Mouse (Mus musculus): Measurements from ENCODE around the gene Luc7l2. TPM values are rescaled to one million over a fixed set of nuclear protein-coding genes. Genes with fewer than 3 reads are reported as not detected.
"Not testable (repeated sequence)": the region's sequence is repeated elsewhere in the genome, so short reads cannot be mapped to it uniquely, and the experiment has no call there.

Gene Luc7l2
- total RNA-seq (2015), result 143 and 149 TPM in 2 replicates
- total RNA-seq (2017), result 159 and 180 TPM in 2 replicates

GRCm38 (mm10) chr6:38551062-38551988 is at the start of gene Luc7l2:
TSS of gene Luc7l2 (plus strand) at chr6:38551334.
- ATAC-seq (ENCODE audit: poor library complexity, severe bottlenecking), result peak; percentile 85

- ATAC-seq (ENCODE audit: poor library complexity, severe bottlenecking), result no peak
These were observed 39.0 kb upstream of the Luc7l2 start for GRCm38 (mm10) chr6:38512096-38512495.

DNA sequence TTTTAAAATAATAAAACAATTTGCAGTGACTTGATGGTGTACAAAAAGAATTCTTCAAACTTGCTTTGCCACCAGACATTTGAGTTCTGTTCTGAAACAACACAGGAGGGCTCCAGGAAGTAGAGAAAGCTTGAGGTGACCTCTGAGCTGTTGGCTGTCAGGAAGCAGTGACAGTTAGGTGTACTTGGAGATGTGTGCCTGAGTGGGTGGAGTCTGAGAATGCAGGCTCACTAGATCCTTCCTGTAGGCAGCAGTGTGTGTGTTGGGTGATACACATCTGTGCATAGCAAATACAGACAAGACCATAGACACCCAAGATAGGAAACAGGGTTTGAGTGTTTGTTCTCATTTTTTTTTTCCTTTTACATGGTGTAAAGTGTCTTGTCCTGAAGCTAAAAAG is 38.3 kb upstream of the Luc7l2 start:
- no peak for ATAC-seq (ENCODE audit: poor library complexity, severe bottlenecking)

DNA sequence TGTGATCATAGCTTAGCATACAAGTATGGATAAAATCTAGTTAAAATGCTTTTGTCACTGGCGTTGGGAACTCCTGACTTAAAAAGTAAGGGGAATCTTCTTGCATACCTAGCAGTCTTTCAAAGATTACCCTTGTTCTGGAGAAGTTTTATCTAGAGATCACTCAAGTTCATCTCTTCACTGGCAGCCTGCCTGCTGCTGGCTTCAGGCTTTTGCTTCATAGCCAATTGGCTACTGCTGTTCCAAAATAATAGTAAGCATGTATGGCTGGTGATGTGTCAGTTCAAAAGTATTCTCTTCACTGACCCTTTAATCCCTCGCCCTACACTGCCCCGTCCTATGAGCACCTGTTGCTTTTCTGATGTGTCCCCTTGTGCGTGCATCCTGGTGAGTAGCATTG is 35.9 kb upstream of the Luc7l2 start:
- no peak for ATAC-seq (ENCODE audit: poor library complexity, severe bottlenecking)

- no peak for ATAC-seq (ENCODE audit: poor library complexity, severe bottlenecking)
These were observed 27.3 kb upstream of the Luc7l2 start for GRCm38 (mm10) chr6:38523851-38524250.

- ATAC-seq (ENCODE audit: poor library complexity, severe bottlenecking), result no peak
These were observed 19.8 kb upstream of the Luc7l2 start for GRCm38 (mm10) chr6:38531211-38531820.

DNA sequence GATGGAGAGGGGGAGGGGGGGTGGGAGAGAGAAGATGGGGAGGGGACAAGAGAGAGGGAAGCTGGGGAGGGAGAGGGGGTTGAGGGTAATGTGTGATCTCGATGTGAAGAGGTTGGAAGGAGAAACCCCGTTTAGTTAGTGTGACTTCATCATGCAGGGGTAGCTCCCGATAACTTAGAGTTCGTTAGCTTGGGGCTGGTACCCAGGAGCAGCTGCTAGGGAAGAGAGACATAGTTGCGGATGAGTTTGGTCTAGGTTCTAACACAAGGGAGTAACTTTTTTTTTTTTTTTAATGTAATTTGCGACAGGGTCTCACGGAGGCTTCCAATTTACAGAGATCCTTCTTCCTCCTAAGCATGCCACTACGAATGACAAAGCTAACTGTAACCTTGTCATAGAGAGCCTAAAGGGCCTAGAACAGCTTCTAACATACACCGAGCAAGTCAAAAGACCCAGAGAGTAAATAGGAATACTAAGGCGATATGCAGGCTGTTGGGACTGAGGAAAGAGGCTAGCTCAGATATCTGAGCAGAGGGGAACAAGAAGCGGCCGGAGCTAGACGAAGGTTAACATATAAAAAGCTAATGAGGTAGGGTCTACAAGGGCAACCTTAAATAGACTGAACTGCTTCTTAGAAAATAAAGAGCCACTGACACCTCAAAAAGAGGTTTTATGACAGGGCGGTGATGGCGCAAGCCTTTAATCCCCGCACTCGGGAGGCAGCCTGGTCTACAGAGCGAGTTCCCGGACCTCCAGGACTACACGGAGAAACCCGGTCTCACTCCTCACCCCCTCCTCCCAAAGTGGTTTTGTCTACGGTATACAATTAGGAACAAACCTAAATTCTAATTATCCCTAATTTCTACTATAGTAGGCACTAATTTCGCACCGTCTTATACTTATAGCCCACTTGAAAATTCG is 18.4 kb upstream of the Luc7l2 start:
- ATAC-seq (ENCODE audit: poor library complexity, severe bottlenecking), result peak; percentile 4; the same call in 1 of the 2 replicates

DNA sequence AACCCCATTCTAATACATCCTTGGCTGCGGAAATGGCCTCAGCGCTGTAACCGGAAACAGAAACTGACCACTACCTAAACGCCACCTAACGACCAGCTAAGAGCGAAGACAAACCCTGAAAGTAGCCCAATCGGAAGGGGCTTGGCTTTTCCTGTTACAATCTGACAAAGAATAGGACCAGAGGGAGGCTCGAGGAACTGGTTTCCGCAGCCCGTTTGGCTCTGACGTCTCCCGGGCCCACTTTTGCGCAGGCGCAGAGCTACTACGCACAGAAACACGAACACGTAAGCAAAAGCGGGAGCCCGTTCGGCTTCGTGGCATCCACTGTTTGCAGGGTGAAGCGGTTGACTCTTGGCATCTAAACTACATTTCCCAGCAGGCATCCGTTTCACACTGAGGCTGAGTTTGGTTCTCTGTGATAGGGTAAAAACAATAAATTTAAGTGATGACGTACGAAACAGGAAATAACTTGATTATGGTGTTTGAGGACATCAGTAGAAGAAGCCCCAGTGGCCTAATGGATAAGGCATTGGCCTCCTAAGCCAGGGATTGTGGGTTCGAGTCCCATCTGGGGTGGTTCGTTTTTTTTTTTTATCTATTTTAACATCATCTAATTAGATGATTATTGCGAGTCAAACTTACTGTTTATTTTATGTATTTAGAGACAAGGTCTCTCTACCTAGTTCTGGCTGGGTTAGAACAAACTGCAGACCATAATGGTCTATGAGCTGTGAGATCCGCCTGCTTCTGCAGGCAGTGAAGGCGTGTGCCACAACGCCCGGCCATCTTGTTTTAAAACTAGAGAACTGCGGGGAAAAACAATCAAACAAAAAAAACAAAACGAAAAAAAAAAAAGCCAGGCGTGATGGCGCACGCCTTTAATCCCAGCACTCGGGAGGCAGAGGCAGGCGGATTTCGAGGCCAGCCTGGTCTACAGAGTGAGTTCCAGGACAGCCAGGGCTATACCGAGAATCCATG is 17.4 kb upstream of the Luc7l2 start, which contains the start of gene Fmc1:
Gene Fmc1 (plus strand): TSS at position 75 of the 978 bp plus-strand sequence.
- ATAC-seq (ENCODE audit: poor library complexity, severe bottlenecking), result peak; percentile 74

GRCm38 (mm10) chr6:38534640-38535365 is 16.3 kb upstream of the Luc7l2 start:
- ATAC-seq (ENCODE audit: poor library complexity, severe bottlenecking), result peak; percentile 73

DNA sequence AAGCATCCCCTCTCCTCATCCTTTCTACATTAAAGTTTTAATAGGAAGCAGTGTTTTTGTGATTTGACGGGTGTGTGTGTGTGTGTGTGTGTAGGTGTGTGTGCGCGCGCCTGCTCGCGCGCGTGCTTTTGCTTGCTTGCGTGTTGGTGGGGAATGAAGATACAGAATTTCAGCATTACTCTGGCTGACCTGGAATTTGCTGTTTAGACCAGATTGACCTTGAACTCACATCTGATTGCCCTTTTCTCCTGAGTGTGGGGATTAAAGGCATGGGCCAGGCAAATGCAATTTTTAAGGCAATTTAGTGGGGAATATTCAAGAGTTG is 15.8 kb upstream of the Luc7l2 start:
- no peak for ATAC-seq (ENCODE audit: poor library complexity, severe bottlenecking)

DNA sequence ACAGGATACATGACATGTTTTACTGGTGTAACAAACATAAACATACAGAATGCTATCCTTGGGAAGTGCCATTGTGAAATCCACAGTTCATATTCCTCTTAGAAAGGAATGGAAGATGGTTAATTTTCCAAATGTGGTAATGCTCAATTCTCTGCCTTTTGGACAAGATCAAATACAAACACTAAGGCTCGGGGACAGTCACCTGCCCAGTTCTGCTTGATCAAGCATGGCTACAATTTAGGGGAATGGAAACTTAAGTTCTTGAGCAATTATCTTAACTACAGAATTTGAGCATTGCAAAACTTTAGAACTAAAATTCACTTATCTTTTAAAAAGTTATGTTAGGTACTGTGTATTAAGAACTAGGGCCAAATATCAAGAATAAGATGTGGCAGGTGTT is 15.3 kb upstream of the Luc7l2 start:
- ATAC-seq (ENCODE audit: poor library complexity, severe bottlenecking), result no peak

- not testable (repeated sequence) for ATAC-seq (ENCODE audit: poor library complexity, severe bottlenecking)
These were observed 7.0 kb upstream of the Luc7l2 start for GRCm38 (mm10) chr6:38544141-38544540.

DNA sequence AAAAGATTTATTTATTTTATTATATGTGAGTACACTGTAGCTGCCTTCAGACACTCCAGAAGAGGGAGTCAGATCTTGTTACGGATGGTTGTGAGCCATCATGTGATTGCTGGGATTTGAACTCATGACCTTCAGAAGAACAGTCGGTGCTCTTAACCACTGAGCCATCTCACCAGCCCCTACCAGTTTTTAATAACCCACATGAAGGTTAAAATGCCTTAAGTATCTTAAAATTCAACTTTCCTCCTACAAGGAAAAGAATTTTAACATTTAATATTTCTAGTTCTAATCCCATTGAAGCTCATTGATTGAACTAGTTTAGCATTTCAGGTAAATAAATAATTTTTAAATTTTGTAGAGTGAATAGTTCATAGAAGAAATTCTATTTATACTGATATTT is 4.1 kb upstream of the Luc7l2 start:
- not testable (repeated sequence) for ATAC-seq (ENCODE audit: poor library complexity, severe bottlenecking)

- no peak for ATAC-seq (ENCODE audit: poor library complexity, severe bottlenecking)
These were observed 3.4 kb upstream of the Luc7l2 start for GRCm38 (mm10) chr6:38547707-38548106.

DNA sequence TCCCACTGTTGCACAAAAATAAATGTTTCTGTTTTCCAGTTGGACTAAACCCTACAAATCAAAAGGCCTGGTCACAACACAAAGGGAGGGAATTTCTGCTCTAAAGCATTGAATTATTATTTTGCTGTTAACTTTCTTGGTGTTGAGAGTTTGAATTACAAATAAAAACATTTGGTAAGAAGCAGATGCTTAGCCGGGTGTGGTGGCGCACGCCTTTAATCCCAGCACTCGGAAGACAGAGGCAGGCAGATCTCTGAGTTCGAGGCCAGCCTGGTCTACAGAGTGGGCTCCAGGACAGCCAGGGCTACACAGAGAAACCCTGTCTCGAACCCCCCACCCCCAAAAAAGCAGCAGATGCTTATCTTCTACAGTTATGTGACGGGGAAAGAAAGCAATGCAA is 2.5 kb upstream of the Luc7l2 start:
- not testable (repeated sequence) for ATAC-seq (ENCODE audit: poor library complexity, severe bottlenecking)

- ATAC-seq (ENCODE audit: poor library complexity, severe bottlenecking), result not testable (repeated sequence)
These were observed 1.3 kb upstream of the Luc7l2 start for GRCm38 (mm10) chr6:38549840-38550239.

DNA sequence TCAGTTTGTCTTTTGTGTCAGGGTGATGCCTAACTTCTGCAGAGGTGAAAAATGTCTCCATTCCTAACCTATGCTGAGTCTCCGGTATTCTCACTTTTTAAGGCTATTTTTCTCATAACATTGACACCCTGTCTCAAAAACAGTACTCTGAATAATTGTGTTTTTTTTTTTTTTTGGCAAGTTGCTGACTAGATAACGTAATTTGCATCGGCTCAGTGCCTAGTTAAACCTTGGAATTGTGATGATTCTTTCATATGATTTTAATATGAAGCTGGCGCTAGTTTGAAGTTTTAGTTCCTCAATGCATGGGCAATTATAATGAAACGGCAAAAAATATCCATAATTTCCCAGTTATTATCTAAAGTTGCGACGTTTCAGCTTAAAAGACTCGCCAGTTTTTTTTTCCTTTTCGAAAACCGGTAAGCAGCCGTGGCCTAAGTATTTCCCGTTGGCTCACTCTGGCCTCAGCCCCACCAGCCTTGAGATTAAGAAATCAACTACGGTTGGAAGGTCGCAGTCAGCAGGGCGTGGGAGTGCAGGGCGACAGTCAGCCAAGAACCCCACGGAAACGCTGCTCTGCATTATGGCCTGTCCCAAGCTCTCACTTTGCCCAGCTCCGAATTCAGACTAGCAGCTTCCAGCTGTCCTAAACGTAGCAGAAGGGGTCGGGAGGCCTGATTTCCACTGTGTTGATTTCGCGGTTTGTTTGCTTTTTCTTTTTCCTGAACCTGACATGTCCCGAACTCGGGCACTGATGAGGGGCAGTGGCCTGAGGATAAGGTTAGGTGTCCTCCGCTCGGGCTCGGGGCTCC is 678 bp upstream of the Luc7l2 start:
- peak; percentile 50 for ATAC-seq (ENCODE audit: poor library complexity, severe bottlenecking)

DNA sequence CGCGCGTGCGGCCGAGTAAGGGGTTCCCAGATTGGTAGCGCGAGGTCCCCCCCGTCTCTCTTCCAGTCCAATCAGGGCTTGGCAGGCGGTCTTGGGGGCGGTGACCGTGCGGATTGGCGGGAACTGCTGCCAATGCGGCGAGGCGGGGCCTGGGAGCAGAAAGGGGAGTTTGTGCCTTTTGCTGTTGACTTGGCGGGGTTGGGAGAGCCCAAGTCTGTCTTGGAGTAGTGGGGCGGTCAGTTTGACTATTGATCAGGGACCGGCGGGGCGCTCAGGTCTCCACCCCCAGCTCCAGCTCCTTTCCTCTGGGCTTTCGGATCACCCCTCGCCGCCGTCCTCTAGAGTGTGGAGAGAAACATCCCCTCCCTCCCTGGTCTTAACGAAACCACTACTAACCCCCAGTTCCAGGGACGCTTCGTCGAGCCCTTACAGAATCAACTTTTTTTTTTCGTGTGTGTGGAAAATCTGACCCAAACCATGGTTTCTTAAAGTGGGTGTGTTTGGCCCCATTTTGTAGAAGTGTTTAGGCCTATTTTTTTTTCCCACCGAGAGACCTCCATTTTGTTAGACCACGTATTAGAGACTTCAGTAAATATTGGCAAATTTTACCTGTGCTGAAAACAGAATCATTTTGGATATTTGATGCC is 978 bp downstream of the Luc7l2 start:
- ATAC-seq (ENCODE audit: poor library complexity, severe bottlenecking), result peak; percentile 81

Data from megakaryocyte, adult 5-6 weeks (primary cell).